Mouse (Mus musculus) intestine, postnatal 0 days (tissue): ENCODE data around the gene Fubp3. TPM values are rescaled to one million over a fixed set of nuclear protein-coding genes. Genes with fewer than 3 reads are reported as not detected.
"Not testable (repeated sequence)": the region's sequence is repeated elsewhere in the genome, so short reads cannot be mapped to it uniquely, and the experiment has no call there.

Source experiments
- ATAC-seq: fragments of 200-750 bp; cut with Nextera tagmentation; 2 replicates; pipeline ENCODE4 v1.8.0; 2017; ENCODE audit warnings: mild to moderate bottlenecking, moderate TSS enrichment, moderate library complexity
- H3K27ac ChIP-seq: fragments of 300-500 bp; sonication (generic); 2 replicates; pipeline ENCODE4 v1.5.1; 2014; ENCODE audit warnings: mild to moderate bottlenecking, low read depth, low read length, moderate library complexity
- H3K27me3 ChIP-seq: fragments of 300-500 bp; sonication (generic); replicated peaks from 2 replicates; pipeline ENCODE4 v1.6.1; 2014; ENCODE audit warnings: low read length, mixed read lengths; ENCODE audit not compliant: control insufficient read depth, insufficient read depth
- H3K36me3 ChIP-seq: fragments of 300-500 bp; sonication (generic); 2 replicates; pipeline ENCODE4 v1.6.1; 2014; ENCODE audit warnings: mild to moderate bottlenecking, moderate library complexity; ENCODE audit not compliant: control insufficient read depth, insufficient read depth
- H3K4me1 ChIP-seq: fragments of 300-500 bp; sonication (generic); replicated peaks from 2 replicates; pipeline ENCODE4 v1.6.1; 2014; ENCODE audit warnings: antibody characterized with exemption, low read length, mixed read lengths; ENCODE audit not compliant: control insufficient read depth, insufficient read depth
- H3K4me2 ChIP-seq: fragments of 300-500 bp; sonication (generic); replicated peaks from 2 replicates; pipeline ENCODE4 v1.6.1; 2014; ENCODE audit warnings: low read depth, mild to moderate bottlenecking, moderate library complexity
- H3K4me3 ChIP-seq: fragments of 300-500 bp; sonication (generic); 2 replicates; pipeline ENCODE4 v1.5.1; 2014; ENCODE audit warnings: low read depth, low read length
- H3K9ac ChIP-seq: fragments of 300-500 bp; sonication (generic); 2 replicates; pipeline ENCODE4 v1.6.1; 2014; ENCODE audit warnings: mild to moderate bottlenecking, low read depth, low read length
- H3K9me3 ChIP-seq: fragments of 300-500 bp; sonication (generic); 2 replicates; pipeline ENCODE4 v1.6.1; 2016; ENCODE audit warnings: mixed run types; ENCODE audit not compliant: control insufficient read depth
- CTCF ChIP-seq: sonication (generic); IDR thresholded peaks from 2 replicates; pipeline ENCODE4 v1.5.1; 2016; ENCODE audit warnings: low read depth, mild to moderate bottlenecking, control low read depth, antibody characterized with exemption, moderate library complexity
- WGBS: fragments of 180-500 bp; shearing (Covaris S2); extraction: QIAGEN DNeasy Blood & Tissue Kit; methylation state at CpG from one replicate; pipeline ENCODE4 v1.1.7; 2014; 5-methylcytosine and 5-hydroxymethylcytosine counted together
- polyA plus RNA-seq: library from polyadenylated mRNA; unstranded; fragments of >200 nt; fragmentation: Nextera tagmentation; extraction: Ambion mirVana; gene quantifications from 2 replicates; pipeline ENCODE4 v1.2.1, GENCODE M21; 2015

Gene Fubp3
- polyA plus RNA-seq, 1 experiment from 2014 or later: 40.8 TPM

- no peaks in the 10 kb centered on the region for H3K27me3 ChIP-seq
- no peak overlapping the region for H3K9ac ChIP-seq
- no peaks in the 10 kb centered on the region for H3K36me3 ChIP-seq
- H3K4me2 ChIP-seq: no peak overlapping the region
- no peaks in the 10 kb centered on the region for H3K4me1 ChIP-seq
- H3K9me3 ChIP-seq: no peaks in the 10 kb centered on the region
- TF ChIP-seq CTCF: no peak
- peak; percentile 93 for ATAC-seq
- H3K4me3 ChIP-seq: no peak overlapping the region
- no peak overlapping the region for H3K27ac ChIP-seq
- 63% methylated on average over 5 of the region's 5 CpGs for WGBS
These were observed 30.9 kb upstream of the Fubp3 start for GRCm38 (mm10) chr2:31541581-31541980.

GRCm38 (mm10) chr2:31547726-31548125 lies 24.7 kb upstream of the Fubp3 start:
- H3K27ac ChIP-seq: no peak overlapping the region
- no peaks in the 10 kb centered on the region for H3K27me3 ChIP-seq
- ATAC-seq: no peak
- no peak overlapping the region for H3K9ac ChIP-seq
- 72% methylated on average over 11 of the region's 11 CpGs for WGBS
- H3K36me3 ChIP-seq: no peaks in the 10 kb centered on the region
- no peaks in the 10 kb centered on the region for H3K4me1 ChIP-seq
- TF ChIP-seq CTCF: no peak
- no peak overlapping the region for H3K4me2 ChIP-seq
- H3K9me3 ChIP-seq: no peaks in the 10 kb centered on the region
- H3K4me3 ChIP-seq: no peak overlapping the region

- H3K27me3 ChIP-seq: no peaks in the 10 kb centered on the region
- no peaks in the 10 kb centered on the region for H3K36me3 ChIP-seq
- no peaks in the 10 kb centered on the region for H3K4me1 ChIP-seq
- H3K4me2 ChIP-seq: no peak overlapping the region
- no peak overlapping the region for H3K4me3 ChIP-seq
- no peak overlapping the region for H3K27ac ChIP-seq
- H3K9me3 ChIP-seq: no peaks in the 10 kb centered on the region
- H3K9ac ChIP-seq: no peak overlapping the region
- TF ChIP-seq CTCF: no peak
- no peak for ATAC-seq
- 72% methylated on average over 3 of the region's 3 CpGs for WGBS
These were observed 21.9 kb upstream of the Fubp3 start for GRCm38 (mm10) chr2:31550503-31550902.

DNA sequence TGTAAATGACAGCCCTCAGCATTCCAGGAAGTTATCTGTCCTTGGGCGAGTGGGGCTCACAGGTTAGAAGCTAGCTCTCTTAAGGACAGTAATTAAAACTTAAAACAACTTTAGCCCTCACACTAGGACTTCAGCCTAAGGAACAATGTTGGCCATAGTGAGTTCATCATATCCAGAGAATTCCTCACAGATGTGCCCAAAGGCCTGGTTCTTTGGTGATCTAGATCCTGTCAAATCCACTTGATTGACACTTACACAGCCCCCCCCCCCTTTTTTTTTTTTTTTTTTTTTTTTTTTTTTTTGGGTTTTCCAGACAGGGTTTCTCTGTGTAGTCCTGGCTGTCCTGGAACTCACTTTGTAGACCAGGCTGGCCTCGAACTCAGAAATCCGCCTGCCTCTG lies 21.1 kb upstream of the Fubp3 start:
- not testable (repeated sequence) for H3K9me3 ChIP-seq, H3K27me3 ChIP-seq, H3K9ac ChIP-seq, H3K36me3 ChIP-seq, H3K4me2 ChIP-seq, ATAC-seq, H3K4me3 ChIP-seq, H3K27ac ChIP-seq, H3K4me1 ChIP-seq
- WGBS: 79% methylated on average over 1 of the region's 3 CpGs

DNA sequence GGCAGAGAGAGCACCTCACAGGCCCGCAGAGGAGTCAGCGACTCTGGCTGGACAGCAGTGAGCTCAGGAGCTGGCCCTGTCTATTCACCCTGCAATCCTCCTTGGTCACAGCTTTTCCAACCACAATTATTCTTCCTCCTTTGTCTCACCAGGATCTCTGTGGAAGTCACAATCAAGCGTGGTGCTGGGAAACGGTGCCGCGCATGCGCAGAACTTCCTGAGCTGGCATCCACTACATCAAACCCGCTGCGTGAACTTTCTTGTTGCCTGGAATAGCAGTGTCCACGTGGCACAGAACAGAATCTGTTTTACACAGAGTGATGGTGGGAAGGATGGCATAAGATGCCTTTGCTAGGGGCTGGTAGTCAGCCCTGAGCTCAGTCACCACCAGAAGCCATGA lies 20.5 kb upstream of the Fubp3 start:
- 85% methylated on average over 10 of the region's 10 CpGs for WGBS
- H3K4me3 ChIP-seq: no peak overlapping the region
- H3K4me1 ChIP-seq: no peaks in the 10 kb centered on the region
- no peak overlapping the region for H3K27ac ChIP-seq
- no peak for ATAC-seq
- TF ChIP-seq CTCF: no peak
- H3K9ac ChIP-seq: no peak overlapping the region
- H3K4me2 ChIP-seq: no peak overlapping the region
- no peaks in the 10 kb centered on the region for H3K36me3 ChIP-seq
- no peaks in the 10 kb centered on the region for H3K27me3 ChIP-seq
- H3K9me3 ChIP-seq: no peaks in the 10 kb centered on the region

GRCm38 (mm10) chr2:31554619-31555018 lies 17.8 kb upstream of the Fubp3 start:
- TF ChIP-seq CTCF: peak; percentile 43
- ATAC-seq: no peak
- WGBS: 83% methylated on average over 5 of the region's 5 CpGs

More at GRCm38 (mm10) chr2:31554619-31555018, 17.8 kb upstream of the Fubp3 start:
- H3K9ac ChIP-seq: no peak overlapping the region
- no peaks in the 10 kb centered on the region for H3K36me3 ChIP-seq
- no peaks in the 10 kb centered on the region for H3K4me1 ChIP-seq
- H3K4me3 ChIP-seq: no peak overlapping the region
- H3K27ac ChIP-seq: no peak overlapping the region
- H3K9me3 ChIP-seq: no peaks in the 10 kb centered on the region
- H3K4me2 ChIP-seq: no peak overlapping the region
- no peaks in the 10 kb centered on the region for H3K27me3 ChIP-seq
